Mouse (Mus musculus) bone marrow, adult 2 months (tissue): ENCODE data around the gene Taf1b.
A peak's percentile ranks its signal among the peaks of the same experiment; 100 is the strongest.

Experiments used
- CTCF ChIP-seq: fragments of 200-500 bp; IDR thresholded peaks from 2 replicates; pipeline ENCODE4 v1.5.1; 2011; ENCODE audit warnings: low read length, control low read depth; ENCODE audit not compliant: control insufficient read depth, insufficient read depth
- POLR2A ChIP-seq: fragments of 200-500 bp; IDR thresholded peaks from 2 replicates; pipeline ENCODE4 v1.6.1; 2011; ENCODE audit warnings: low read depth, mild to moderate bottlenecking, control low read depth, low read length, borderline replicate concordance; ENCODE audit not compliant: control insufficient read depth

DNA sequence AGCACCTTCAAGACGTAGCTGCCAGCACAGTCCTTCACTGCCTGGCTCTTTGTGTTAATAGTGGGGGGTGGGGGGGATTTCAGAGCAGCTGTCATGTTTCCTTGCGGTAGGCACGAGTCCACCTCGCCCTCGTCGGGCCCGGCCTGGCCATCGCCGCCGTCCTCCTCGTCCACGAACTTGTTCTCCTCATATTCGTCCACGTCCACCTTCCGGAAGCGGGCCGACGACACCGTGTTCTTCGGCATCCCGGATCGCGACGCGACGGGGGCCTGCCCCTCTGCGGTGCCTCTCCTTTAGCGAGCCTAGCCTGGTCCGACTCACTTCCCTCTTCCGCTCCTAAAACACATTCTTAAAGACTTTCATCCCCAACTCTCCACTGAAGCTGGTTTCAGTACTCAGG lies 4.7 kb upstream of the Taf1b start:
- TF ChIP-seq CTCF (no peak), POLR2A (peak; percentile 41; the same call in 1 of the 2 replicates)
